Mouse (Mus musculus) embryonic facial prominence, embryonic 13.5 days (tissue): ENCODE measurements around the gene Nup205. TPM values are rescaled to one million over a fixed set of nuclear protein-coding genes. Genes with fewer than 3 reads are reported as not detected.
A peak's percentile ranks its signal among the peaks of the same experiment; 100 is the strongest.

Experiments
- ATAC-seq: fragments of 200-750 bp; cut with Nextera tagmentation; 2 replicates; pipeline ENCODE4 v1.8.0; 2017; ENCODE audit warnings: low read depth; ENCODE audit not compliant: insufficient number of reproducible peaks, insufficient read depth, low FRiP score, low TSS enrichment
- H3K27ac ChIP-seq: fragments of 300-500 bp; sonication (generic); 2 replicates; pipeline ENCODE4 v1.5.1; 2015; ENCODE audit warnings: moderate library complexity, mild to moderate bottlenecking, inconsistent platforms
- H3K27me3 ChIP-seq: fragments of 300-500 bp; sonication (generic); 2 replicates; pipeline ENCODE4 v1.6.1; 2015; ENCODE audit warnings: mild to moderate bottlenecking, inconsistent platforms
- H3K36me3 ChIP-seq: fragments of 300-500 bp; sonication (generic); 2 replicates; pipeline ENCODE4 v1.6.1; 2015; ENCODE audit warnings: mild to moderate bottlenecking, inconsistent platforms
- H3K4me1 ChIP-seq: fragments of 300-500 bp; sonication (generic); 2 replicates; pipeline ENCODE4 v1.6.1; 2015; ENCODE audit warnings: inconsistent platforms
- H3K4me2 ChIP-seq: fragments of 300-500 bp; sonication (generic); 2 replicates; pipeline ENCODE4 v1.6.1; 2015; ENCODE audit warnings: moderate library complexity, mild to moderate bottlenecking, inconsistent platforms
- H3K4me3 ChIP-seq: fragments of 300-500 bp; sonication (generic); 2 replicates; pipeline ENCODE4 v1.5.1; 2015; ENCODE audit warnings: mild to moderate bottlenecking, inconsistent platforms
- H3K9ac ChIP-seq: fragments of 300-500 bp; sonication (generic); 2 replicates; pipeline ENCODE4 v1.6.1; 2015; ENCODE audit warnings: mild to moderate bottlenecking, inconsistent platforms
- H3K9me3 ChIP-seq: fragments of 300-500 bp; sonication (generic); 2 replicates; pipeline ENCODE4 v1.6.1; 2016; ENCODE audit warnings: inconsistent platforms
- WGBS: fragments of 180-500 bp; shearing (Covaris S2); methylation state at CpG from one replicate; pipeline ENCODE4 v1.1.7; 2015; ENCODE audit warnings: mixed read lengths; 5-methylcytosine and 5-hydroxymethylcytosine counted together
- polyA plus RNA-seq: library from polyadenylated mRNA; unstranded; fragments of >200 nt; fragmentation: Nextera tagmentation; extraction: Ambion mirVana; gene quantifications from 2 replicates; pipeline ENCODE4 v1.2.1, GENCODE M21; 2015

Nup205 gene
- polyA plus RNA-seq, 1 experiment from 2014 or later: 31.2 TPM

DNA sequence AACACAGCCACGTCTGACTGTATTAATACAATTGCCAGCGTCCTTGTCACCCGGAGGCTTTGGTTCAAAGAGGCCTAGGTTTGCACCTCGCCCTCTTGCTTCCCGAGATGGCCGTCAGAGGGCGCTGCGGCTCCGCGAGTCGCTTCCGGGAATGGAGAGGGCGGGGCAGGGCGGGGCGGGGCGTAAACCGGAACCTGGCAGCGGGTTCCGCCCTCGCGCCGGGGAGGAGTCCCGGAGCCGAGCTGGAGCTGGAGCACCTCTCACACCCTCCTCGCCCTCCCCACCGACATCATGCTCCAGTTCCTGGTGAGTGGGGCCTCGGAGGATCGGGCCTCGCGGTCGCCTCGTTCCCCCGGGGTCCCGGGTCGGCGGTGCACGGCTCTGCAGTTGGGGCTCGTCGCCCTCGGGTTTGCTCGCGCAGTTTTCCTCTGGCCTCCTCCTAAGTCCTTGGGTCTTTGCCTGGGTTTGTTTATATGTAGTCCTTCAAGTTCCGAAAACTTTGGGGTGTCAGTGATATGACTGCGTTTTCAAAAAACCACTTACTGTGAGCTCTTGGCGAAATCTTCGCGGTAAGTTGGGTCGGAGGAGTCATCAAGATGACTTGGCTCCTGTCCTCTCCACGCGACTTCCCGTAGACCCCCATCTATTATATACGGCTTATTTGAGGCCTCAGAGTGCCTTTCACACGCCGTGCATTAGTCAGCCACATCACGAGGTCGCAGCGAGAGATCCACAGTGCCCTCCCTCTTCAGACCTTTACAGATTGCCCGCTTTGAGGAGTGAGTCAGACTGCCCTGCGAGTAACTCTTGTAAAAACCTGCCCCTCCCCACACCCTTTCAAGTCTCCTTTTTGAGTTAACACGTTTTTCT, 75.5 kb downstream of the Nup205 start:
- ATAC-seq: peak; percentile 87
- peak overlapping the region; percentile 65 for H3K4me2 ChIP-seq
- WGBS: under 1% methylated on average over 60 of the region's 60 CpGs
- H3K27ac ChIP-seq: peak overlapping the region; percentile 88
- no peaks in the 10 kb centered on the region for H3K9me3 ChIP-seq
- H3K27me3 ChIP-seq: no peaks in the 10 kb centered on the region
- H3K9ac ChIP-seq: peak overlapping the region; percentile 87
- 0 out of 2 replicates have a peak, but pooled peaks cover 3% of the 10 kb centered on the region for H3K36me3 ChIP-seq
- peak overlapping the region; percentile 79 for H3K4me3 ChIP-seq
- H3K4me1 ChIP-seq: peaks cover 48% of the 10 kb centered on the region

DNA sequence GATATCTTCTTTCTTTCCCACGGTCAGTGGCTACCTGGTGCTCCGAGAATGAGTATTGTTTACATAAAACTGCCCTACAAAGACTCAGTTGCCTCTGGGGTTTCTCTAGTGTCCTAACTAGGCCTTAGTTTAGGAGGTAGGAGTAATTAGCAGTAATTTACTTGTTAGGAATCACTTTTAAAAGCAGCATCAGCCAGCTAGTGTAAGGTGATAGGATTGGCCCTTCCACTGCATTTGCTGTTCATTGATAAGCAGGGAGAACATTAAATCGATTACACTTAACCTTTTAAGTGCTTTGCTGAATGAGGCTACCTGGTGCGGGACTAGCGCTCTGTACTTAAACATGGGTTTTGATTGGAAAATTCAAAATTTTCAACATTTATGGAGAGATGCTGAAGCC, 76.3 kb downstream of the Nup205 start:
- Histone ChIP-seq H3K27ac (no peak overlapping the region), H3K4me2 (peak overlapping the region; percentile 65), H3K4me3 (peak overlapping the region; percentile 79), H3K4me1 (peaks cover 55% of the 10 kb centered on the region), H3K9me3 (no peaks in the 10 kb centered on the region), H3K9ac (peak overlapping the region; percentile 87), H3K27me3 (no peaks in the 10 kb centered on the region), H3K36me3 (0 out of 2 replicates have a peak, but pooled peaks cover under 1% of the 10 kb centered on the region)
- WGBS: 37% methylated on average over 5 of the region's 5 CpGs
- ATAC-seq: no peak

DNA sequence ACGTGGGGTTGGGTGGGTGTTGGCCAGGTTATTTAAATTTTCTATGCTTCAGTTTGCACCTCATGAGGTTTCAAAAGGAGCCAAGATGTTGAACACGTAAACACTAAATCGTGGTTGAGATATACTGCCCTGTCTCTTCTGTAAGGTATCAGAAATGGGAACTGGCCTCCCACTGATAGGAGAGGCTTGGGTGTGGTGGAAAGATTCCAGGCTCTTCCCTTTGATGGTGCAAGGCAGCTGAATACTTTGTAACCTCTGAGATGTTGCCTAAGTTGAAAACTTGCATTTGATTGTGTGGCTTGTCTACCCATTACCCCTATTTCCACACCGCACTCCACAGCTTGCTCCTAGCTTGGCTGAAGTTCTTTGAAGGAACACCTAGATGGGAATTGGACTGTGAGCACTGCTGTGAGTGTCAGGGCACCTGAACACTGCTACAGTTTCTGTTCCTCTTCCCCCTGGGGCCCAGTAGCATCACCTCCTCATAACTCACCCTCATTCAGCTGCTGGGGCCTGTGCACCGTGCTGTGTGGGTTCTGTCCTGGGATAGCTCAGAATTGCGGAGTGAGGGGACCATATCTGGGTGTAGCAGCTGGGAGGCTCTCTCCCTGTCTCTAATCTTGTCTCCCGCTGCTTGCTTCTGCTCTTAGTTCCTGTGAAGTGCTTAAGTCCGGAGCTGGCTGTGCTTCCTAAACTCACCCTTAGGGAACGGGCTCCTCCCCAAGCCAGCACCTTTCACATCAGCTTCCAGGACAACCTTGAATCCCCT, 77.1 kb downstream of the Nup205 start:
- Histone ChIP-seq H3K27ac (peak overlapping the region; percentile 17), H3K36me3 (no peaks in the 10 kb centered on the region), H3K27me3 (no peaks in the 10 kb centered on the region), H3K9ac (peak overlapping the region; percentile 87), H3K9me3 (no peaks in the 10 kb centered on the region), H3K4me2 (peak overlapping the region; percentile 65), H3K4me1 (peaks cover 56% of the 10 kb centered on the region), H3K4me3 (peak overlapping the region; percentile 79)
- 45% methylated on average over 9 of the region's 9 CpGs for WGBS
- no peak for ATAC-seq

DNA sequence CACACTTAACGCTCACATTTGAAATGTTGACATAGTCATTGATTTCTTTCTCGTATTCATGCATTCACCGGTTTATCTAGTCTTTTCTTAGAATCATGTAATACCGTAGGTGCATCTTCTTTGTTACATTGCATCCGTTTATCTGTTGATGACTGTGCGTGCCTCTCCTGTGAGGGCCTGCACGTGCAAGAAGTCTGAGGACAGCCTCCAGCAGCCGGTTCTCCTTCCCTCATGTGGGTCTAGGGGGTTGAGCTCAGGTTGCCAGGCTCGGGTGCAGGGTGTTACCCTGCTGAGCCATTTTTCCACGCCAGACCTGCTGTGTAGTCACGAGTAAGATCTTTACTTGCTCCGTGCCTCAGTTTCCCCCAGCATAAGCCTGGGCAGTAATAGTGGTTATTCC, 77.8 kb downstream of the Nup205 start:
- H3K27ac ChIP-seq: peak overlapping the region; percentile 17; the same call in 1 of the 2 replicates
- H3K36me3 ChIP-seq: peaks cover 2% of the 10 kb centered on the region; the same call in 1 of the 2 replicates
- peaks cover 56% of the 10 kb centered on the region for H3K4me1 ChIP-seq
- no peak for ATAC-seq
- peak overlapping the region; percentile 65 for H3K4me2 ChIP-seq
- WGBS: 56% methylated on average over 12 of the region's 12 CpGs
- peak overlapping the region; percentile 79 for H3K4me3 ChIP-seq
- H3K9ac ChIP-seq: no peak overlapping the region
- no peaks in the 10 kb centered on the region for H3K9me3 ChIP-seq
- H3K27me3 ChIP-seq: no peaks in the 10 kb centered on the region

DNA sequence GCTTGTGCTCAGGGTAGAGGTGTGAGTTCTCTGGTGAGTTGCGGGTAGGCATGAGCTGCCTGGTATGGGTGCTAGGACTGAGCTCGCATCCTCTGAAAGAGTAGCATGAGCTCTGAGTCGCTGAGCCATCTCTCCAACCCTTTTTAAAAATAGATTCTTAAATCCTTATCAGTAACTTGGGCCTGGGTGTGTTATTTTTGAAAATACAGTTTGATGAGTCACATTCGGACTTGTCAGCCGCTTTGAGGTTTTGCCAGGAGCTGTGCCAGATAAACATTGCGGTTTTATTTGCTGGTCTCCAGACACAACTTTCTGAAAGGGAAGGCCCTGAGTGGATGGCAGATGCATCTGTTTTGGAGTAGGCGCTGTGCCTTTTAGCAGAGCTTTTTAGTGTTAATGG, 79.5 kb downstream of the Nup205 start:
- Histone ChIP-seq H3K27me3 (no peaks in the 10 kb centered on the region), H3K4me2 (no peak overlapping the region), H3K4me3 (no peak overlapping the region), H3K4me1 (peaks cover 59% of the 10 kb centered on the region), H3K36me3 (peaks cover 16% of the 10 kb centered on the region), H3K27ac (no peak overlapping the region), H3K9ac (no peak overlapping the region), H3K9me3 (no peaks in the 10 kb centered on the region)
- ATAC-seq: no peak
- WGBS: 75% methylated on average over 7 of the region's 7 CpGs

DNA sequence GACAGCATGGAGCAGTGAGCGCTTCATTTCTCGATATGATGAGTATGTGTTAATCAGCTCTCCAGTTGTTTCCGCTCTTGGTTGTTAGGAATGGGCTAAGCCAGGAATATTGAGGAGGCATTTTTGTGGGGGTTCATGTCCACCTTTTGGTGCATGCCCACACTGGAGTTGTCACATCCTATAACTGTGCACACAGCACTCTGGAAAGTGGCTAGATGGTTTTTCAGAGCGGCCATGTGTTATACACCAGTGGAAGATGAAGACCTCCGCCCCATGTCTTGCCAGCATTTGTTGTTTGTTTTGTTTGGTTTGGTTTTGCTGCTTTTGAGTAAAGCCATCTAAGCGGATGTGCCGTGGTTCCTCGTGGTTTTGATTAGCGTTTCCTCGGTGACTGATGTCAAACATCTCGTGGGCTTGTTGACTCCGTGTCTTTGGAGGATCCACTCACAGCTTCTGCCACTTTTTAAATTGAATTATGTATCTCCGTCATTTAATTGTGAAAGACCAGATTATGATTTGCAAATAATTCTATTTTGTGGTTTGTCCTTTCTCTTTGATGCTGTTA, 80.5 kb downstream of the Nup205 start:
- no peaks in the 10 kb centered on the region for H3K9me3 ChIP-seq
- no peaks in the 10 kb centered on the region for H3K27me3 ChIP-seq
- peaks cover 54% of the 10 kb centered on the region for H3K4me1 ChIP-seq
- 55% methylated on average over 13 of the region's 13 CpGs for WGBS
- no peak overlapping the region for H3K9ac ChIP-seq
- no peak overlapping the region for H3K4me3 ChIP-seq
- H3K4me2 ChIP-seq: peak overlapping the region; percentile 15; the same call in 1 of the 2 replicates
- H3K27ac ChIP-seq: no peak overlapping the region
- peaks cover 23% of the 10 kb centered on the region for H3K36me3 ChIP-seq
- no peak for ATAC-seq

DNA sequence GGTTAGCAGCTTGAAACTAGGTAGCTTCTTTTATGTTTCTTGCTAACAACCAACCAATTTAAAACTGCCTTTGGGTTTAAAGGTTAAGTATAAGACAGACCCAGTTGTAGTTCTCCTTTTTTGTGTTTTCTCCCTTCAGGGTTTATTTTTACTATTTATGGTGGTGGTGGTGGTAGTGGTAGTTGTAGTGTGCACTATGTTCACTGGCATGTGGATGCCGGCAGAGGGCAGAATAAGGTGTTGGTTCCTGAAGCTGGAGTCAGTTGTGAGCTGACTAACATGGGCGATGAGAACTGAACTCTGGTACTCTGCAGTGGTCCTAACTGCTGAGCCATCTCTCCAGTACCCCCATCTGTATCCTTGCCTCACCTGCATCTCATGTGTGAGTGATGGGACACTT, 81.7 kb downstream of the Nup205 start:
- WGBS: 92% methylated on average over 2 of the region's 2 CpGs
- H3K9me3 ChIP-seq: no peaks in the 10 kb centered on the region
- peaks cover 47% of the 10 kb centered on the region for H3K4me1 ChIP-seq
- ATAC-seq: no peak
- no peak overlapping the region for H3K4me3 ChIP-seq
- H3K4me2 ChIP-seq: no peak overlapping the region
- H3K27ac ChIP-seq: no peak overlapping the region
- no peaks in the 10 kb centered on the region for H3K27me3 ChIP-seq
- H3K9ac ChIP-seq: no peak overlapping the region
- peaks cover 35% of the 10 kb centered on the region for H3K36me3 ChIP-seq

DNA sequence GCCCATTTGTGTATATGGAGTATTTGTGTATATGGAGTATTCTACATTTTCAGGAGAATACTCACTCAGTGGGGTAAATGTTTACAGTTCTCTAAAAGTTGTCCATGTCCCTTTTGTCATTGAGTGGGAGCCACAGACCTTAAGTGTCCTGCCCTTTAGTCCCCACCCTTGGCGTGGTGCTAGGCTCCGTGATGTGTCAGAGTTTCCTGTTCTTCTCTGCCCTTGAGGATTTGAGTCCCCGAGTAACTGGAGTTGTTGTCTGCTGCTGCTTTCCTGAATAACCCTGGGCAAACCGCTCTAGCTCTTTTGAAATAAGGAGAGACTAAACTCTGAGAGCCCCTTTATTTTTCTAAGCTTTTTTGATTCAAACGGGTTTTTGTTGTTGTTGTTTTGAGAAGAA, 82.3 kb downstream of the Nup205 start:
- H3K4me2 ChIP-seq: no peak overlapping the region
- H3K4me3 ChIP-seq: no peak overlapping the region
- no peak for ATAC-seq
- peaks cover 41% of the 10 kb centered on the region for H3K4me1 ChIP-seq
- WGBS: 74% methylated on average over 5 of the region's 5 CpGs
- no peaks in the 10 kb centered on the region for H3K27me3 ChIP-seq
- H3K27ac ChIP-seq: no peak overlapping the region
- no peaks in the 10 kb centered on the region for H3K9me3 ChIP-seq
- H3K9ac ChIP-seq: no peak overlapping the region
- peaks cover 39% of the 10 kb centered on the region for H3K36me3 ChIP-seq

DNA sequence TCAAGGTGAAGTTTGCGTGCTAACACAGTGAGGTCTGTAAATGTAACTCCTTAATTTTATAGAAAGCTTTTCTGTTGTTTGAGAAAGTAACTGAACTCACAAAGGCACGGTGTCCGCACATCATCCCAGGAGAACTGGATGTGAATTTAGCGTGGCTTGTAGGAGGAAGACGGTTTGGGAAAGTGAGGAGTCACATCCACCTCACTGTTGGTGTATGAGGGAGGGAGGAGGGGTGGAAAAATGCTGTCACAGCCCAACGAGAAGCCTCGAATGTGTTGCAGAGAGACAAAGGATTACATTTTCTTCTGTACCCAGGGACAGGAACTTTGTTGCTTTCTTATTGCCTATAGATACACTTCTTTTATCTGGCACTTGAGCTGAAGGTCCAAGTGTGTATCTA, 83.3 kb downstream of the Nup205 start:
- no peak for ATAC-seq
- peaks cover 31% of the 10 kb centered on the region for H3K4me1 ChIP-seq
- no peak overlapping the region for H3K9ac ChIP-seq
- no peak overlapping the region for H3K4me2 ChIP-seq
- H3K9me3 ChIP-seq: no peaks in the 10 kb centered on the region
- no peak overlapping the region for H3K4me3 ChIP-seq
- WGBS: 85% methylated on average over 7 of the region's 7 CpGs
- no peak overlapping the region for H3K27ac ChIP-seq
- peaks cover 39% of the 10 kb centered on the region for H3K36me3 ChIP-seq
- no peaks in the 10 kb centered on the region for H3K27me3 ChIP-seq

DNA sequence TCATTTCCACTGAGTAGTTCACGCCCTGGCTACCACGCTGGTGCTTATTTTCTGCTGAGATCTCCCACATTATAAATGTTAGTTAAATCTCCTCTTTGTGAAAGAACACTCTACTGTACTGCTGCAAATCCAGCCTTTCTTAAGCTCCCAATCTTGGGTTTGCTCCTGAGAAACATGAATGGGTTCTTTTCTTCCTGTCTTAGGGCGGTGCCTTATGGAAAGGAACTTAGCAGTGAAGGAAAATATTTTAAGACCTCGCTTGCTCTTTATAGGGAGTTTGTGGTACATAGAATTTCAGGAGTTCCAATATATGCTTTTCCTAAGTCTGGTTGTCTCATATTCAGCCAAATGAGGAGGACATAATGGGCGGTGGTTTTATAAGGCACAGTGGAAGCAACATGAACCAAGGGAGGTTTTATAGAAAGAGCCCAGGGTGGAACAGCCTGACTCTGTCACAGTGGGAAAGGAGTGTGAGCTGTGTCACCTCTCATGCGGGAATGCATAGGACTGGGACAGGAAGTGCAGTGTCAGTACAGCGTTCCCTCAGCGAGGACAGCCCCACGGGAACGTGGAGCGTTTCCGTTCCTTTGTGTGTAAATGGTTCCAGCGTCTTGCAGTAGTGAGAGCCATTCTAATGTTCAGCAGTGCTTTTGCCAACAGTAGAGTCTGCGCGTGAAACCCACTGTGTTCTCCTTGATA, 88.5 kb downstream of the Nup205 start:
- no peak overlapping the region for H3K4me2 ChIP-seq
- H3K36me3 ChIP-seq: peaks cover 35% of the 10 kb centered on the region
- 0 out of 2 replicates have a peak overlapping the region, but pooled peaks have one; percentile 35 for H3K27ac ChIP-seq
- no peaks in the 10 kb centered on the region for H3K9me3 ChIP-seq
- no peak for ATAC-seq
- H3K9ac ChIP-seq: no peak overlapping the region
- no peak overlapping the region for H3K4me3 ChIP-seq
- H3K27me3 ChIP-seq: no peaks in the 10 kb centered on the region
- whole genome bisulfite sequencing: 80% methylated on average over 15 of the region's 15 CpGs
- no peaks in the 10 kb centered on the region for H3K4me1 ChIP-seq

DNA sequence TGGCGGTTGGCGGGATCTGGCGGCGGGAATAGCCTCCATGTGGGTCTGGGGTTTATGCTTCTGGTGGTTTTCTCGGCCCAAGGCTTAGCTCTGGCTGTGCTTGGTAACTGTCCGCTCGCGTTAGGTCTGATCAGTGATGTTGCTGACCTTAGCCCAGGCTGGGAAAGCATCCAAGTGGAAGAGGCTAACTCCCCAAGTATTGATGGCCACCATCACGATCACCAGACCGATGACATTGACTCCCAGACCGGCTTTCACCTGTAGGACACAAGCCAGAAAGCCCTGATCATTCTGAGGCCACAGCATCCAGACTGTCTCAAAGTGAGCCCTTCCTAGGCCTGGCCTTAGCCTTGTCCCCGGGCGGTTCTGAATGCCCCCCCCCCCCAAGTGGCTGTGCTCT, 91.5 kb downstream of the Nup205 start:
- WGBS: 94% methylated on average over 13 of the region's 13 CpGs

More for the DNA sequence above, 91.5 kb downstream of the Nup205 start:
- Histone ChIP-seq H3K4me1 (no peaks in the 10 kb centered on the region), H3K4me3 (no peak overlapping the region), H3K36me3 (peaks cover 9% of the 10 kb centered on the region), H3K9me3 (no peaks in the 10 kb centered on the region), H3K9ac (no peak overlapping the region), H3K27me3 (no peaks in the 10 kb centered on the region), H3K4me2 (no peak overlapping the region), H3K27ac (no peak overlapping the region)
- ATAC-seq: no peak
